Mouse (Mus musculus) kidney, embryonic 15.5 days (tissue): ENCODE measurements around the gene Tmem38b. TPM values are rescaled to one million over a fixed set of nuclear protein-coding genes. Genes with fewer than 3 reads are reported as not detected.

ENCODE experiments used
- ATAC-seq: fragments of 200-750 bp; cut with Nextera tagmentation; replicated peaks from 2 replicates; pipeline ENCODE4 v1.8.0; 2017; ENCODE audit warnings: moderate TSS enrichment; ENCODE audit not compliant: low FRiP score
- H3K27ac ChIP-seq: fragments of 300-500 bp; sonication (generic); 2 replicates; pipeline ENCODE4 v1.5.1; 2015; ENCODE audit warnings: mild to moderate bottlenecking, inconsistent platforms
- H3K27me3 ChIP-seq: fragments of 300-500 bp; sonication (generic); 2 replicates; pipeline ENCODE4 v1.6.1; 2015; ENCODE audit warnings: inconsistent platforms
- H3K36me3 ChIP-seq: fragments of 300-500 bp; sonication (generic); 2 replicates; pipeline ENCODE4 v1.6.1; 2015; ENCODE audit warnings: inconsistent platforms
- H3K4me1 ChIP-seq: fragments of 300-500 bp; sonication (generic); 2 replicates; pipeline ENCODE4 v1.6.1; 2015; ENCODE audit warnings: inconsistent platforms
- H3K4me2 ChIP-seq: fragments of 300-500 bp; sonication (generic); 2 replicates; pipeline ENCODE4 v1.6.1; 2015; ENCODE audit warnings: moderate library complexity, mild to moderate bottlenecking, inconsistent platforms
- H3K4me3 ChIP-seq: fragments of 300-500 bp; sonication (generic); replicated peaks from 2 replicates; pipeline ENCODE4 v1.5.1; 2015; ENCODE audit warnings: mild to moderate bottlenecking, inconsistent platforms
- H3K9ac ChIP-seq: fragments of 300-500 bp; sonication (generic); 2 replicates; pipeline ENCODE4 v1.6.1; 2015; ENCODE audit warnings: mild to moderate bottlenecking, inconsistent platforms
- H3K9me3 ChIP-seq: fragments of 300-500 bp; sonication (generic); replicated peaks from 2 replicates; pipeline ENCODE4 v1.6.1; 2016; ENCODE audit warnings: inconsistent platforms
- WGBS: fragments of 180-500 bp; shearing (Covaris S2); methylation state at CpG from one replicate; pipeline ENCODE4 v1.1.7; 2015; ENCODE audit warnings: mixed read lengths; 5-methylcytosine and 5-hydroxymethylcytosine counted together
- polyA plus RNA-seq: library from polyadenylated mRNA; unstranded; fragments of >200 nt; fragmentation: Nextera tagmentation; extraction: Ambion mirVana; gene quantifications from 2 replicates; pipeline ENCODE4 v1.2.1, GENCODE M21; 2015

Tmem38b gene
- polyA plus RNA-seq, 1 experiment from 2014 or later: 7.1 TPM

DNA sequence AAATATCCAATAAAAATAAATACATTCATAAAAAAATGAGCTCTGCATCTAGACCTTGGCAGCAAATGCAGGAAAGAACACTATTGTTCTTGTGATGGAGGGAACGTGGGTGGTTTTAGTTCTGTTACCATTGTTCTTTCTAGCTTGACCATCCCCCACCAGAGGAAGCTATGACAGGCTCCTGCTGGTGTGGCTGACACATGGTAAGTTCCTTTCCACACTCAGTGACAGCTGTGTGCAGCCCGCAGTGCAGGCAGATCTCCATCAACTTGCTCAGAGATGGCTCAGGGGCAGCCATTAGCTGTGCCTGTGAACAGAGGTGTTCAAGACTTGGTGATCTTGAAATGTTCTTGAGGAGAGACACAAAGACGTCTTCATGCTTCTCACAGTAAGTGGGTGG is 6.5 kb downstream of the Tmem38b start:
- no peaks in the 10 kb centered on the region for H3K9me3 ChIP-seq
- no peak overlapping the region for H3K9ac ChIP-seq
- no peak overlapping the region for H3K4me2 ChIP-seq
- H3K27ac ChIP-seq: no peak overlapping the region
- H3K4me3 ChIP-seq: no peak overlapping the region
- 0 out of 2 replicates have a peak, but pooled peaks cover 2% of the 10 kb centered on the region for H3K4me1 ChIP-seq
- no peaks in the 10 kb centered on the region for H3K27me3 ChIP-seq
- 0 out of 2 replicates have a peak, but pooled peaks have one; percentile 56 for ATAC-seq
- 58% methylated on average over 3 of the region's 3 CpGs for WGBS
- no peaks in the 10 kb centered on the region for H3K36me3 ChIP-seq

- no peaks in the 10 kb centered on the region for H3K9me3 ChIP-seq
- no peak overlapping the region for H3K4me2 ChIP-seq
- no peak overlapping the region for H3K9ac ChIP-seq
- H3K4me1 ChIP-seq: 0 out of 2 replicates have a peak, but pooled peaks cover 6% of the 10 kb centered on the region
- no peak for ATAC-seq
- no peak overlapping the region for H3K4me3 ChIP-seq
- no peaks in the 10 kb centered on the region for H3K27me3 ChIP-seq
- no peak overlapping the region for H3K27ac ChIP-seq
- WGBS: 33% methylated on average over 5 of the region's 5 CpGs
- H3K36me3 ChIP-seq: no peaks in the 10 kb centered on the region
Measured at GRCm38 (mm10) chr4:53836978-53837377, 11.1 kb downstream of the Tmem38b start.

DNA sequence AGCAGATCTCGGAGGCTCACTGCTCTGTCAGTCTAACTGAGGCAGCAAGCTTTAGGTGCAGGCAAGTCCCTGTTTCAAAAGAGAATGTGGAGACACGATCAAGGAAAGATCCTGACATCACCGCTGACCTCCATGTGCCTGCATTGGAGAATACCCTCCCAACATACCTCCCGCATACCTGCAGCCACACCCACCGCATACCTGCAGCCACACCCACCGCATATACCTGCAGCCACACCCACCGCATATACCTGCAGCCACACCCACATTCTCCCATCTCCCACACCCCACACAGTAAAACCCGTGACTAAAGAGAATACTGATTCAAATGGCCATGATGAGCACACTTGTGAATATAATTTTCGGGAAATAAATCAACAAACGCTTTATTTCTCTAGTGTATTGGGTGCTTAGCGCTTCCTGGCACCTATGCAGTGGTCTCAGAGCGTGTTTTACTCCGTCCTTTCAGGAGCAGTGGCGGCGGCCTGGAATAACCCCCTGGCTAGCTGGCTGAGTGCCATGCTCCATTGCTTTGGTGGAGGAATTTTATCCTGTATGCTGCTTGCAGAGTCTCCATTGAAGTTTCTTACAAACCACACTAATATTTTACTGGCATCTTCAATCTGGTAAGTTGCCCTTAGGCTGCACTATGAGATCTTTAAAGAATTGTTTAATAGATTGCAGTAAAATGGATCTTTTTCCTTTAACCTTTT is 14.5 kb downstream of the Tmem38b start:
- Histone ChIP-seq H3K4me2 (no peak overlapping the region), H3K9ac (no peak overlapping the region), H3K4me1 (0 out of 2 replicates have a peak, but pooled peaks cover 6% of the 10 kb centered on the region), H3K4me3 (no peak overlapping the region), H3K9me3 (no peaks in the 10 kb centered on the region), H3K27ac (no peak overlapping the region), H3K36me3 (no peaks in the 10 kb centered on the region), H3K27me3 (no peaks in the 10 kb centered on the region)
- WGBS: 79% methylated on average over 15 of the region's 15 CpGs
- ATAC-seq: no peak

GRCm38 (mm10) chr4:53843553-53843952 is 17.7 kb downstream of the Tmem38b start:
- H3K4me2 ChIP-seq: no peak overlapping the region
- H3K9me3 ChIP-seq: no peaks in the 10 kb centered on the region
- no peaks in the 10 kb centered on the region for H3K27me3 ChIP-seq
- ATAC-seq: no peak
- H3K36me3 ChIP-seq: no peaks in the 10 kb centered on the region
- H3K4me3 ChIP-seq: no peak overlapping the region
- H3K27ac ChIP-seq: no peak overlapping the region
- H3K9ac ChIP-seq: no peak overlapping the region
- H3K4me1 ChIP-seq: 0 out of 2 replicates have a peak, but pooled peaks cover 4% of the 10 kb centered on the region
- 60% methylated on average over 8 of the region's 8 CpGs for WGBS

GRCm38 (mm10) chr4:53844835-53845619 is 19.2 kb downstream of the Tmem38b start:
- no peak for ATAC-seq
- 48% methylated on average over 6 of the region's 6 CpGs for WGBS
- H3K4me2 ChIP-seq: no peak overlapping the region
- H3K4me3 ChIP-seq: no peak overlapping the region
- no peaks in the 10 kb centered on the region for H3K9me3 ChIP-seq
- 0 out of 2 replicates have a peak, but pooled peaks cover 4% of the 10 kb centered on the region for H3K4me1 ChIP-seq
- H3K27me3 ChIP-seq: no peaks in the 10 kb centered on the region
- H3K27ac ChIP-seq: no peak overlapping the region
- no peaks in the 10 kb centered on the region for H3K36me3 ChIP-seq
- no peak overlapping the region for H3K9ac ChIP-seq

- 97% methylated on average over 1 of the region's 1 CpGs for WGBS
- Histone ChIP-seq H3K9me3 (no peaks in the 10 kb centered on the region), H3K4me3 (no peak overlapping the region), H3K9ac (no peak overlapping the region), H3K27ac (no peak overlapping the region), H3K4me1 (no peaks in the 10 kb centered on the region), H3K36me3 (0 out of 2 replicates have a peak, but pooled peaks cover 3% of the 10 kb centered on the region), H3K27me3 (no peaks in the 10 kb centered on the region), H3K4me2 (no peak overlapping the region)
- ATAC-seq: no peak
Measured at GRCm38 (mm10) chr4:53845656-53846055, 19.8 kb downstream of the Tmem38b start.

GRCm38 (mm10) chr4:53846326-53846725 is 20.5 kb downstream of the Tmem38b start:
- Histone ChIP-seq H3K9ac (no peak overlapping the region), H3K4me3 (no peak overlapping the region), H3K4me1 (no peaks in the 10 kb centered on the region), H3K27me3 (no peaks in the 10 kb centered on the region), H3K36me3 (0 out of 2 replicates have a peak, but pooled peaks cover 3% of the 10 kb centered on the region), H3K9me3 (no peaks in the 10 kb centered on the region), H3K27ac (no peak overlapping the region), H3K4me2 (no peak overlapping the region)
- WGBS: 79% methylated on average over 2 of the region's 2 CpGs
- ATAC-seq: no peak

DNA sequence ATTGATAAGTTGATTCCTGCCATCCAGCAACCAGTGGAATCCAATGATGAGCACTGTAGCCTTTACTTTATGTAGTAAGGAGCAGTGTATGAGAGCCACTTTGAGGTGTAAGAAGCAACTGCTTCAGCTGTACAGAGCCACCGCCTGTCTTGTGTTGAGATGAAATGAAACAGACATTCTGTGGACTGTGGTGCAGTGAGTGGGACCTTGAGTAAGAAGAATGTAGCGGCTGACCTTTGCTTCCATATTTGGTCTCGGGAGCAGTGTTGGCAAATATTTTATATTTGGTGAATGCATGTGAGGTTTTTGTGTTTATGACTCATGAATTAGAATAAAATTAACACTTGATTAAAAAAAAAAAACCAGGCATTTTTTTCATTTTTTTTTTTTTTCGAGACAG is 21.7 kb downstream of the Tmem38b start:
- no peak overlapping the region for H3K27ac ChIP-seq
- no peak for ATAC-seq
- 0 out of 2 replicates have a peak, but pooled peaks cover 3% of the 10 kb centered on the region for H3K36me3 ChIP-seq
- no peak overlapping the region for H3K9ac ChIP-seq
- H3K4me1 ChIP-seq: no peaks in the 10 kb centered on the region
- no peak overlapping the region for H3K4me3 ChIP-seq
- H3K27me3 ChIP-seq: no peaks in the 10 kb centered on the region
- 90% methylated on average over 4 of the region's 4 CpGs for WGBS
- no peaks in the 10 kb centered on the region for H3K9me3 ChIP-seq
- no peak overlapping the region for H3K4me2 ChIP-seq

GRCm38 (mm10) chr4:53848308-53848707 is 22.5 kb downstream of the Tmem38b start:
- Histone ChIP-seq H3K9me3 (no peaks in the 10 kb centered on the region), H3K36me3 (0 out of 2 replicates have a peak, but pooled peaks cover 3% of the 10 kb centered on the region), H3K4me3 (no peak overlapping the region), H3K4me1 (no peaks in the 10 kb centered on the region), H3K4me2 (no peak overlapping the region), H3K27ac (no peak overlapping the region), H3K9ac (no peak overlapping the region), H3K27me3 (no peaks in the 10 kb centered on the region)
- WGBS: 96% methylated on average over 3 of the region's 3 CpGs
- ATAC-seq: no peak

GRCm38 (mm10) chr4:53848816-53849215 is 23.0 kb downstream of the Tmem38b start:
- no peaks in the 10 kb centered on the region for H3K27me3 ChIP-seq
- no peak overlapping the region for H3K4me2 ChIP-seq
- no peaks in the 10 kb centered on the region for H3K4me1 ChIP-seq
- no peaks in the 10 kb centered on the region for H3K9me3 ChIP-seq
- H3K36me3 ChIP-seq: 0 out of 2 replicates have a peak, but pooled peaks cover 3% of the 10 kb centered on the region
- no peak overlapping the region for H3K4me3 ChIP-seq
- ATAC-seq: no peak
- H3K9ac ChIP-seq: no peak overlapping the region
- H3K27ac ChIP-seq: no peak overlapping the region
- 91% methylated on average over 8 of the region's 8 CpGs for WGBS

DNA sequence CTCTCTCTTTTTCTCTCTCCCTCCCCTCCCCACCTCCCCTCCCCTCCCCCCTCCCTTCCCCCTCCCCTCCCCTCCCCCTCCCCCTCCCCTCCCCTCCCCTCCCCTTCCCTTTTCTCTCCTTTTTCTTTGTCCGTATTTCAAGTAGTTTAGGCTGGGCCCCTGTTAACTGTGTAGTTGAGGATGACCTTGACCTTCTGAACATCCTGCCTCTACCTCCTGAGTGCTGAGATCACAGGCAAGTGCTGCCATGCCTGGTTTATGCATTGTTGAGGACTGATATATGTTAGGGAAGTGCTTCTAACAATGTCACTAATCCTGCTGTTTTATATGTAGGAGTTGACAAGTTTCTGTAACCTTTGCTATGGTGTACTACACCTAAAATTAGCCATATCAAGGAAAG is 24.0 kb downstream of the Tmem38b start:
- Histone ChIP-seq H3K27ac (no peak overlapping the region), H3K4me3 (no peak overlapping the region), H3K9ac (no peak overlapping the region), H3K4me1 (no peaks in the 10 kb centered on the region), H3K36me3 (peaks cover 6% of the 10 kb centered on the region; the same call in 1 of the 2 replicates), H3K9me3 (no peaks in the 10 kb centered on the region), H3K27me3 (no peaks in the 10 kb centered on the region), H3K4me2 (no peak overlapping the region)
- WGBS: no CpG with 5 or more reads among the region's 1 CpGs
- no peak for ATAC-seq

DNA sequence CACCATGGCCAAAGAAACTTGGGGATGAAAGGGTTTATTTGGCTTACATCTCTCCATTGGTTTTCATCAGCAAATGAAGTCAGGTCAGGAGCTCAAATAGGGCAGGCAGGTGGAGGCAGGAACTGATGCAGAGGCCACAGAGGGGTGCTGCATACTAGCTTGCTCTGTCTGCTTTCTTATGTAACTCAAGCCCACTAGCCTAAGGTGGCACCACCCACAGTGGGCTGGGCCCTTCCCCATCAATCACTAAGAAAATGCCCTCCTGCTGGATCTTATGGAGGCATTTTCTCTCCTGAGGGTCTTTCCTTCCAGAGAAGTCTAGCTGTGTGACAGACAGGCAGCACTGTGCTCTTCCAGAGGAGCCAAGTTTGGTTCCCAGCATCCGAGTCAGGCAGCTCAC is 27.5 kb downstream of the Tmem38b start:
- Histone ChIP-seq H3K4me2 (no peak overlapping the region), H3K9ac (no peak overlapping the region), H3K4me1 (no peaks in the 10 kb centered on the region), H3K27me3 (no peaks in the 10 kb centered on the region), H3K36me3 (peaks cover 6% of the 10 kb centered on the region; the same call in 1 of the 2 replicates), H3K4me3 (no peak overlapping the region), H3K27ac (no peak overlapping the region), H3K9me3 (no peaks in the 10 kb centered on the region)
- ATAC-seq: no peak
- WGBS: 84% methylated on average over 1 of the region's 1 CpGs
